Mouse (Mus musculus) hindbrain, embryonic 16.5 days (tissue): Measurements from ENCODE around the gene Th. TPM values are rescaled to one million over a fixed set of nuclear protein-coding genes. Genes with fewer than 3 reads are reported as not detected.

Experiments
- ATAC-seq: fragments of 200-750 bp; cut with Nextera tagmentation; 2 replicates; pipeline ENCODE4 v1.8.0; 2017; ENCODE audit warnings: moderate TSS enrichment, moderate library complexity
- H3K27ac ChIP-seq: fragments of 300-500 bp; sonication (generic); 2 replicates; pipeline ENCODE4 v1.5.1; 2014; ENCODE audit warnings: low read depth, mild to moderate bottlenecking, control low read depth, low read length, moderate library complexity
- H3K27me3 ChIP-seq: fragments of 300-500 bp; sonication (generic); replicated peaks from 2 replicates; pipeline ENCODE4 v1.6.1; 2014; ENCODE audit warnings: low read length; ENCODE audit not compliant: control insufficient read depth, insufficient read depth
- H3K36me3 ChIP-seq: fragments of 300-500 bp; sonication (generic); 2 replicates; pipeline ENCODE4 v1.6.1; 2014; ENCODE audit warnings: mild to moderate bottlenecking, low read length, moderate library complexity, mixed read lengths; ENCODE audit not compliant: control insufficient read depth, insufficient read depth
- H3K4me1 ChIP-seq: fragments of 300-500 bp; sonication (generic); 2 replicates; pipeline ENCODE4 v1.6.1; 2014; ENCODE audit warnings: low read depth, low read length; ENCODE audit not compliant: control insufficient read depth, insufficient read depth
- H3K4me2 ChIP-seq: fragments of 300-500 bp; sonication (generic); 2 replicates; pipeline ENCODE4 v1.6.1; 2014; ENCODE audit warnings: mild to moderate bottlenecking, low read length, control low read depth, moderate library complexity
- H3K4me3 ChIP-seq: fragments of 300-500 bp; sonication (generic); 2 replicates; pipeline ENCODE4 v1.5.1; 2014; ENCODE audit warnings: mild to moderate bottlenecking, low read length, control low read depth, moderate library complexity
- H3K9ac ChIP-seq: fragments of 300-500 bp; sonication (generic); 2 replicates; pipeline ENCODE4 v1.6.1; 2014; ENCODE audit warnings: low read depth, mild to moderate bottlenecking, control low read depth, low read length, moderate library complexity
- H3K9me3 ChIP-seq: fragments of 300-500 bp; sonication (generic); 2 replicates; pipeline ENCODE4 v1.6.1; 2014; ENCODE audit warnings: mild to moderate bottlenecking, low read length, moderate library complexity; ENCODE audit not compliant: control insufficient read depth
- WGBS: fragments of 180-500 bp; shearing (Covaris S2); extraction: QIAGEN DNeasy Blood & Tissue Kit; methylation state at CpG from one replicate; pipeline ENCODE4 v1.1.7; 2014; 5-methylcytosine and 5-hydroxymethylcytosine counted together
- polyA plus RNA-seq: library from polyadenylated mRNA; unstranded; fragments of >200 nt; fragmentation: Nextera tagmentation; extraction: Ambion mirVana; gene quantifications from 2 replicates; pipeline ENCODE4 v1.2.1, GENCODE M21; 2015

Gene Th
- polyA plus RNA-seq = 9.2 and 10.4 TPM in 2 replicates

GRCm38 (mm10) chr7:142931028-142931427, at the start of gene Th:
TSS of gene Th (minus strand) at chr7:142931128.
- H3K4me1 ChIP-seq = no peaks in the 10 kb centered on the region
- H3K27ac ChIP-seq = no peak within 1 kb of the TSS
- H3K27me3 ChIP-seq = no peaks in the 10 kb centered on the region
- H3K36me3 ChIP-seq = no peaks in the 10 kb centered on the region
- 84% methylated on average over 3 of the region's 3 CpGs for WGBS
- H3K4me3 ChIP-seq = no peak within 1 kb of the TSS
- ATAC-seq = no peak
- H3K4me2 ChIP-seq = no peak within 1 kb of the TSS
- H3K9ac ChIP-seq = no peak within 1 kb of the TSS
- no peaks in the 10 kb centered on the region for H3K9me3 ChIP-seq

GRCm38 (mm10) chr7:142968809-142969511, 38.0 kb upstream of the Th start, which contains the start of gene Ascl2:
TSS of gene Ascl2 (minus strand) at chr7:142969264.
- Histone ChIP-seq H3K27me3 (peaks cover 41% of the 10 kb centered on the region), H3K4me3 (peak within 1 kb of the TSS; percentile 47), H3K4me1 (peaks cover 20% of the 10 kb centered on the region), H3K9ac (peak within 1 kb of the TSS; percentile 51), H3K36me3 (no peaks in the 10 kb centered on the region), H3K9me3 (no peaks in the 10 kb centered on the region), H3K27ac (no peak within 1 kb of the TSS), H3K4me2 (peak within 1 kb of the TSS; percentile 94)
- peak; percentile 71 for ATAC-seq
- WGBS = 1% methylated on average over 51 of the region's 51 CpGs

GRCm38 (mm10) chr7:142967884-142968808, 37.2 kb upstream of the Th start:
- Histone ChIP-seq H3K27me3 (peaks cover 41% of the 10 kb centered on the region), H3K27ac (no peak overlapping the region), H3K9me3 (no peaks in the 10 kb centered on the region), H3K4me3 (peak overlapping the region; percentile 47), H3K4me1 (peaks cover 20% of the 10 kb centered on the region), H3K9ac (peak overlapping the region; percentile 49), H3K4me2 (peak overlapping the region; percentile 94), H3K36me3 (no peaks in the 10 kb centered on the region)
- ATAC-seq = peak; percentile 90
- under 1% methylated on average over 84 of the region's 90 CpGs for WGBS

- no peaks in the 10 kb centered on the region for H3K36me3 ChIP-seq
- H3K9ac ChIP-seq = peak overlapping the region; percentile 35
- no peak overlapping the region for H3K27ac ChIP-seq
- H3K4me2 ChIP-seq = peak overlapping the region; percentile 94
- H3K4me1 ChIP-seq = peaks cover 20% of the 10 kb centered on the region
- WGBS = 0% methylated on average over 32 of the region's 36 CpGs
- H3K27me3 ChIP-seq = peaks cover 41% of the 10 kb centered on the region
- no peaks in the 10 kb centered on the region for H3K9me3 ChIP-seq
- peak overlapping the region; percentile 47 for H3K4me3 ChIP-seq
- ATAC-seq = peak; percentile 21
Measured at GRCm38 (mm10) chr7:142967414-142967883, 36.5 kb upstream of the Th start.

GRCm38 (mm10) chr7:142959752-142960151, 28.8 kb upstream of the Th start:
- WGBS = 51% methylated on average over 4 of the region's 4 CpGs
- Histone ChIP-seq H3K27ac (no peak overlapping the region), H3K27me3 (no peaks in the 10 kb centered on the region; the same call in 1 of the 2 replicates), H3K9me3 (no peaks in the 10 kb centered on the region), H3K9ac (no peak overlapping the region), H3K36me3 (no peaks in the 10 kb centered on the region), H3K4me2 (no peak overlapping the region), H3K4me3 (no peak overlapping the region), H3K4me1 (no peaks in the 10 kb centered on the region)
- no peak for ATAC-seq

GRCm38 (mm10) chr7:142958817-142959216, 27.9 kb upstream of the Th start:
- ATAC-seq = no peak
- WGBS = 96% methylated on average over 1 of the region's 1 CpGs
- Histone ChIP-seq H3K9ac (no peak overlapping the region), H3K27me3 (no peaks in the 10 kb centered on the region), H3K4me2 (no peak overlapping the region), H3K4me3 (no peak overlapping the region), H3K36me3 (no peaks in the 10 kb centered on the region), H3K9me3 (no peaks in the 10 kb centered on the region), H3K27ac (no peak overlapping the region), H3K4me1 (no peaks in the 10 kb centered on the region)

GRCm38 (mm10) chr7:142956018-142956417, 25.1 kb upstream of the Th start:
- Histone ChIP-seq H3K4me3 (no peak overlapping the region), H3K36me3 (no peaks in the 10 kb centered on the region), H3K27ac (no peak overlapping the region), H3K4me2 (no peak overlapping the region), H3K4me1 (no peaks in the 10 kb centered on the region), H3K27me3 (no peaks in the 10 kb centered on the region), H3K9ac (no peak overlapping the region), H3K9me3 (no peaks in the 10 kb centered on the region)
- ATAC-seq = no peak
- 81% methylated on average over 2 of the region's 2 CpGs for WGBS

GRCm38 (mm10) chr7:142949568-142949967, 18.6 kb upstream of the Th start:
- 0% methylated on average over 1 of the region's 1 CpGs for WGBS
- no peaks in the 10 kb centered on the region for H3K9me3 ChIP-seq
- H3K36me3 ChIP-seq = no peaks in the 10 kb centered on the region
- no peak overlapping the region for H3K9ac ChIP-seq
- H3K4me2 ChIP-seq = no peak overlapping the region
- no peaks in the 10 kb centered on the region for H3K27me3 ChIP-seq
- H3K27ac ChIP-seq = no peak overlapping the region
- no peak overlapping the region for H3K4me3 ChIP-seq
- no peak for ATAC-seq
- no peaks in the 10 kb centered on the region for H3K4me1 ChIP-seq

- Histone ChIP-seq H3K9me3 (no peaks in the 10 kb centered on the region), H3K4me3 (no peak overlapping the region), H3K4me2 (no peak overlapping the region), H3K36me3 (no peaks in the 10 kb centered on the region), H3K27ac (no peak overlapping the region), H3K4me1 (no peaks in the 10 kb centered on the region), H3K27me3 (no peaks in the 10 kb centered on the region), H3K9ac (no peak overlapping the region)
- no peak for ATAC-seq
Measured at GRCm38 (mm10) chr7:142937631-142938030, 6.7 kb upstream of the Th start.
